Mouse (Mus musculus): ENCODE data around the gene Slc25a53. TPM values are rescaled to one million over a fixed set of nuclear protein-coding genes. Genes with fewer than 3 reads are reported as not detected.

Slc25a53 gene
- polyA plus RNA-seq, 1 experiment from 2014 or later, result 14.4 TPM

DNA sequence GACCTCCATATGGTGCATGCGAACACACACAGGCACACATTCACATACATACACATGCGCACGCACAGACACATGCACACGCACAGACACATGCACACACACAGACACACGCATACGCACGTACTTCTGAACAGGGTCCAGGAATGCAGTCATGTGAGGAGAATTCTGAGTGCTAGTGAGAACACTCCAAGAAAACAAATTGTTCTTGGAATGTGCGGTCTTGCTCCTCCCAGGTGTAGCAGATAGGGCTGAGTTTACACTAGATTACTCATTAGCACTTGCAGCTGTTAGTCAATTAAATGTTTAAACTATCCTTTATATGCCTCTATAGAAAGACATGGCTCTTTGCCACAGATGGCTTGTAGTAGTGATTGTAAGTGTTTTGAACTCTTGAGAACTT, 7.2 kb downstream of the Slc25a53 start:
- Histone ChIP-seq H3K9me3 (ENCODE audit: control insufficient read depth, low read depth, low read length) (no peaks in the 10 kb centered on the region), H3K27me3 (ENCODE audit: control insufficient read depth, insufficient read depth, low read length) (no peaks in the 10 kb centered on the region), H3K27ac (ENCODE audit: low read length) (no peak overlapping the region), H3K36me3 (ENCODE audit: control insufficient read depth, insufficient read depth, low read length) (no peaks in the 10 kb centered on the region), H3K4me1 (ENCODE audit: control insufficient read depth, insufficient read depth, low read length) (no peaks in the 10 kb centered on the region), H3K4me2 (replicated peaks; ENCODE audit: low read depth, low read length) (no peak overlapping the region), H3K9ac (replicated peaks; ENCODE audit: low read depth, low read length) (no peak overlapping the region), H3K4me3 (ENCODE audit: low read depth, low read length) (no peak overlapping the region)
- WGBS, result 86% methylated on average over 8 of the region's 8 CpGs
- 0 out of 2 replicates have a peak, but pooled peaks have one; percentile 63 for ATAC-seq (ENCODE audit: insufficient number of reproducible peaks, insufficient read depth, low FRiP score, low read depth)

DNA sequence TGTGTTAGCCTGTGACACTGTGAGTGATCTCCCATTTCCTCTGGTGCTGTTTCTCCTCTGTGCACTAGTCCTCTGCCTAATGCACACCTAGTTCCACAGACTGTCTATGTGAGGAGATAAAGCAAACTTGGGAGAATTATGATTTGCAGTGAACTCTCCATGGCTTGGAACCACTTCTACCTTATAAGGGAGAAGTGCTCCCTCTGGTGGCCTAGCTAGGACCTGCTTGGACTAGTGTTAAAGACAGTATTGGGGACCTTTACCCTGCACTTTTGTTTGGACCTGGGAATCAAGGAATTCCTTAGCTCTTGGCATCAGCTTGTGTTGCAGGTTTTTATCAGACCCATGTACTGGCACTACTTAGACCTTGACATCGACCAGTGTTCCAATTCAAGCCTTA, 18.8 kb downstream of the Slc25a53 start:
- no peak overlapping the region for H3K4me2 ChIP-seq (replicated peaks; ENCODE audit: low read depth, low read length)
- no peak for ATAC-seq (ENCODE audit: insufficient number of reproducible peaks, insufficient read depth, low FRiP score, low read depth)
- H3K27ac ChIP-seq (ENCODE audit: low read length), result no peak overlapping the region

GRCm38 (mm10) chrX:137017668-137018067, 20.4 kb downstream of the Slc25a53 start:
- Histone ChIP-seq H3K4me3 (ENCODE audit: low read depth, low read length) (no peak overlapping the region), H3K27me3 (ENCODE audit: control insufficient read depth, insufficient read depth, low read length) (no peaks in the 10 kb centered on the region), H3K4me1 (ENCODE audit: control insufficient read depth, insufficient read depth, low read length) (no peaks in the 10 kb centered on the region), H3K9ac (replicated peaks; ENCODE audit: low read depth, low read length) (no peak overlapping the region), H3K4me2 (replicated peaks; ENCODE audit: low read depth, low read length) (no peak overlapping the region), H3K27ac (ENCODE audit: low read length) (no peak overlapping the region), H3K36me3 (ENCODE audit: control insufficient read depth, insufficient read depth, low read length) (no peaks in the 10 kb centered on the region), H3K9me3 (ENCODE audit: control insufficient read depth, low read depth, low read length) (no peaks in the 10 kb centered on the region)
- ATAC-seq (ENCODE audit: insufficient number of reproducible peaks, insufficient read depth, low FRiP score, low read depth), result no peak
- 77% methylated on average over 1 of the region's 1 CpGs for WGBS

More for the DNA sequence above, 18.8 kb downstream of the Slc25a53 start:
- H3K4me1 ChIP-seq (ENCODE audit: control insufficient read depth, insufficient read depth, low read length), result no peaks in the 10 kb centered on the region
- H3K27me3 ChIP-seq (ENCODE audit: control insufficient read depth, insufficient read depth, low read length), result no peaks in the 10 kb centered on the region
- H3K9ac ChIP-seq (replicated peaks; ENCODE audit: low read depth, low read length), result no peak overlapping the region
- no peaks in the 10 kb centered on the region for H3K36me3 ChIP-seq (ENCODE audit: control insufficient read depth, insufficient read depth, low read length)
- H3K9me3 ChIP-seq (ENCODE audit: control insufficient read depth, low read depth, low read length), result no peaks in the 10 kb centered on the region
- no peak overlapping the region for H3K4me3 ChIP-seq (ENCODE audit: low read depth, low read length)
- 27% methylated on average over 1 of the region's 1 CpGs for WGBS

GRCm38 (mm10) chrX:137015099-137015709, 22.9 kb downstream of the Slc25a53 start:
- ATAC-seq (ENCODE audit: insufficient number of reproducible peaks, insufficient read depth, low FRiP score, low read depth), result no peak
- no peaks in the 10 kb centered on the region for H3K4me1 ChIP-seq (ENCODE audit: control insufficient read depth, insufficient read depth, low read length)
- no peak overlapping the region for H3K4me2 ChIP-seq (replicated peaks; ENCODE audit: low read depth, low read length)
- no peak overlapping the region for H3K4me3 ChIP-seq (ENCODE audit: low read depth, low read length)
- H3K27ac ChIP-seq (ENCODE audit: low read length), result no peak overlapping the region
- H3K36me3 ChIP-seq (ENCODE audit: control insufficient read depth, insufficient read depth, low read length), result no peaks in the 10 kb centered on the region
- no peak overlapping the region for H3K9ac ChIP-seq (replicated peaks; ENCODE audit: low read depth, low read length)
- no peaks in the 10 kb centered on the region for H3K27me3 ChIP-seq (ENCODE audit: control insufficient read depth, insufficient read depth, low read length)
- no peaks in the 10 kb centered on the region for H3K9me3 ChIP-seq (ENCODE audit: control insufficient read depth, low read depth, low read length)
- WGBS, result 53% methylated on average over 6 of the region's 6 CpGs

DNA sequence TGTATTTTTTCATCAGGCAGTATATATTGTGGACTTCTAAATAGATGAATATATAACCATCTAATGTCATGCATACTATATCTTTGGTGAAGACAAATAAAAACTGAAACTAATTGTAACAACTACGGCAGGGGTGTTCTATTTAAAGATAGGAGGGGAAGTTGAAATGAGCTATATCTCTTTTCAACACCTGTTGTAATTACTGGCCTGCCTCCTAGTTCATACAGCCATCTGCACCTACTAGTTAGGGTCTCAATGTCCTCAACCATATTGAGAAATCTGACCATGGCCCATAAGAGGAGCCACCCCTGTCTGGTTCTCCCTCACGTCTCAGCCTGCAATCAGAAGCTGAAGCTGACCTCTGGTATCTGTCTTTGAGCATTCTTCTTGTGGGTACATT, 41.8 kb downstream of the Slc25a53 start:
- Histone ChIP-seq H3K9me3 (ENCODE audit: control insufficient read depth, low read depth, low read length) (no peaks in the 10 kb centered on the region), H3K36me3 (ENCODE audit: control insufficient read depth, insufficient read depth, low read length) (no peaks in the 10 kb centered on the region), H3K4me1 (ENCODE audit: control insufficient read depth, insufficient read depth, low read length) (no peaks in the 10 kb centered on the region), H3K27ac (ENCODE audit: low read length) (no peak overlapping the region), H3K4me3 (ENCODE audit: low read depth, low read length) (no peak overlapping the region), H3K27me3 (ENCODE audit: control insufficient read depth, insufficient read depth, low read length) (no peaks in the 10 kb centered on the region), H3K4me2 (replicated peaks; ENCODE audit: low read depth, low read length) (no peak overlapping the region), H3K9ac (replicated peaks; ENCODE audit: low read depth, low read length) (no peak overlapping the region)
- WGBS, result 85% methylated on average over 2 of the region's 2 CpGs
- ATAC-seq (ENCODE audit: insufficient number of reproducible peaks, insufficient read depth, low FRiP score, low read depth), result no peak

- H3K4me1 ChIP-seq (ENCODE audit: control insufficient read depth, insufficient read depth, low read length), result no peaks in the 10 kb centered on the region
- no peak for ATAC-seq (ENCODE audit: insufficient number of reproducible peaks, insufficient read depth, low FRiP score, low read depth)
- peak overlapping the region; percentile 44 for H3K4me2 ChIP-seq (replicated peaks; ENCODE audit: low read depth, low read length)
- H3K9me3 ChIP-seq (ENCODE audit: control insufficient read depth, low read depth, low read length), result no peaks in the 10 kb centered on the region
- H3K27me3 ChIP-seq (ENCODE audit: control insufficient read depth, insufficient read depth, low read length), result no peaks in the 10 kb centered on the region
- H3K4me3 ChIP-seq (ENCODE audit: low read depth, low read length), result peak overlapping the region; percentile 23; the same call in 1 of the 2 replicates
- no peaks in the 10 kb centered on the region for H3K36me3 ChIP-seq (ENCODE audit: control insufficient read depth, insufficient read depth, low read length)
- no peak overlapping the region for H3K27ac ChIP-seq (ENCODE audit: low read length)
- H3K9ac ChIP-seq (replicated peaks; ENCODE audit: low read depth, low read length), result no peak overlapping the region
- WGBS, result 37% methylated on average over 14 of the region's 14 CpGs
Observed at GRCm38 (mm10) chrX:136993641-136994040, 44.5 kb downstream of the Slc25a53 start.

DNA sequence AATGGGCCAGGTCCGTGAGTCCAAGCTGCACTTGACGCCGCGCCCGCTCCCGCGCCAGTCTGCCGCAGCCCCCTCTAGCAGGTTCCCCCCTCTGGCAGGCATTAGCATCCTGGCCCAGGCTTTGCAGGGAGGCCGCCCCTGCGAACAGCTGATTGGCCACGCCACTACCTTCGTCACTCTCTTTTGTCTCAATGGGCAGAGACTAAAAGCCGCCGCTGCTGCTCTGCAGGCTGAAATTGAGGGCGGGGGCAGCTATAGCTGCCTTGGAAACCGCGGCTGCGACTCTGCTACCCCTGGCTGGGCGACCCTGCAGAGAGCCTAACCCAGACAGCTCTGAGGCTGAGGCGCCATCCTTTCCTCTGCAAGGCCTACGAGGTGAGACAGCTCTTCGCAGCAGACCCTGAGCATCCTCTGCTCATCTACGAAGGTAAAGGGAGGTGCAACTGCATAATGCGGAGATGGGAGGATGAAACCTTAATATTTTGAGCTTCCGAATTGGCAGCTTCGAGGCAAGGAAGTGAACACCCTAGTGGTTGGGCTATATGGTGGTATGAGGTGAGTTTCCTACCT, 45.0 kb downstream of the Slc25a53 start, which contains the start of gene Zcchc18:
TSS of gene Zcchc18 (plus strand) at position 178 of the 570 bp plus-strand sequence.
- Histone ChIP-seq H3K27ac (ENCODE audit: low read length) (no peak within 1 kb of the TSS), H3K9ac (replicated peaks; ENCODE audit: low read depth, low read length) (no peak within 1 kb of the TSS), H3K4me1 (ENCODE audit: control insufficient read depth, insufficient read depth, low read length) (no peaks in the 10 kb centered on the region), H3K4me3 (ENCODE audit: low read depth, low read length) (peak within 1 kb of the TSS; percentile 23), H3K36me3 (ENCODE audit: control insufficient read depth, insufficient read depth, low read length) (no peaks in the 10 kb centered on the region), H3K27me3 (ENCODE audit: control insufficient read depth, insufficient read depth, low read length) (no peaks in the 10 kb centered on the region), H3K4me2 (replicated peaks; ENCODE audit: low read depth, low read length) (peak within 1 kb of the TSS; percentile 44), H3K9me3 (ENCODE audit: control insufficient read depth, low read depth, low read length) (no peaks in the 10 kb centered on the region)
- ATAC-seq (ENCODE audit: insufficient number of reproducible peaks, insufficient read depth, low FRiP score, low read depth), result peak; percentile 93
- 17% methylated on average over 26 of the region's 26 CpGs for WGBS

DNA sequence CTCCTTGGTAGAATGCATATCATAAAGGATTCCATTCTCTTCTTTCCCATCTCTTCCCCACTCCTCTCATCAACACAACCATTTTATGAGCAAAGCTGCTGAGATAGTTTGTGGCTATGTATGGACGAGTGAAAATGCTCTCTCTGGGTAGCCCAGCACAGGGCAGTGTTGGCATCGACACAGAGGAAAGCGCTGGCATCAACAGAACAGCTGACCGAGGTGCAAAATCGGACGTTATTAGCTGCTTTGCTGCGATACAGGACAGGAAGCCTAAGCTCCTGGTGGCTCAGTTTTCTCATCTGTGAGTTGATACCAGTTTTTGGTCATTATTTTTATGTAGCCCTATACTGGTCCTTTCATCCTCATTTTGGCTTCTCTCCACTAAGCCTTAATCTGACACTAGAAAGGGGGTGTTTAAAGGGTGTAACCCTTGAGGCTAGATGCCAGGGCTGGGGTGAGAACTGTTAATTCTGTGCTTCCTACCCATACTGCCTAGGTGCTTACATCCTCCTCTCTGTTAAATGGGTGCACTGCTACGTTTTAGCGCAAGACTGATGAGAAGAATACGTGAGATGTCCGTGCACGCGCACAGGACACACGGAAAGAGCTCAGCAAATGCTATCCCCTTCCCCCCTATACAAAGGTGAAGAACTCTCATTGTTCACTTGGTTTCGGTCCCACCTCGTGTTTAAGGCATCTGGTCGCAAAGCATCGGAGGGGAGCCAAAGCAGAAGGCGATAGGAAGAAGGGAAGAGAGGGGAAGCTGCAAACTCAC, 45.7 kb downstream of the Slc25a53 start:
- Histone ChIP-seq H3K4me1 (ENCODE audit: control insufficient read depth, insufficient read depth, low read length) (no peaks in the 10 kb centered on the region), H3K36me3 (ENCODE audit: control insufficient read depth, insufficient read depth, low read length) (no peaks in the 10 kb centered on the region), H3K4me3 (ENCODE audit: low read depth, low read length) (peak overlapping the region; percentile 23), H3K27me3 (ENCODE audit: control insufficient read depth, insufficient read depth, low read length) (no peaks in the 10 kb centered on the region), H3K4me2 (replicated peaks; ENCODE audit: low read depth, low read length) (peak overlapping the region; percentile 44), H3K9me3 (ENCODE audit: control insufficient read depth, low read depth, low read length) (no peaks in the 10 kb centered on the region), H3K27ac (ENCODE audit: low read length) (no peak overlapping the region), H3K9ac (replicated peaks; ENCODE audit: low read depth, low read length) (no peak overlapping the region)
- peak; percentile 28; the same call in 1 of the 2 replicates for ATAC-seq (ENCODE audit: insufficient number of reproducible peaks, insufficient read depth, low FRiP score, low read depth)
- 23% methylated on average over 19 of the region's 19 CpGs for WGBS

All from stomach, embryonic 14.5 days (tissue).